Mouse (Mus musculus): ENCODE measurements at regions not wholly inside any gene's neighbourhood (a gene's known extent, or its start where the extent isn't known, plus 50 kb on each side); places are given as distances from the start of the nearest gene placed in this dataset.
"Not testable (repeated sequence)": the region's sequence is repeated elsewhere in the genome, so short reads cannot be mapped to it uniquely, and the experiment has no call there.

GRCm38 (mm10) chr2:146724924-146725555 is 130.6 kb upstream of the Kiz start:
- 36% methylated on average over 9 of the region's 9 CpGs for WGBS
- H3K9me3 ChIP-seq (ENCODE audit: control insufficient read depth): no peaks in the 10 kb centered on the region
- H3K36me3 ChIP-seq (ENCODE audit: control insufficient read depth, insufficient read depth): no peaks in the 10 kb centered on the region
- H3K4me2 ChIP-seq (replicated peaks; ENCODE audit: low read depth): no peak overlapping the region
- no peak overlapping the region for H3K9ac ChIP-seq (ENCODE audit: low read depth, low read length)
- H3K4me1 ChIP-seq (replicated peaks; ENCODE audit: control insufficient read depth, insufficient read depth, low read length): no peaks in the 10 kb centered on the region
- no peak for TF ChIP-seq CTCF (IDR thresholded peaks at IDR 0.05; ENCODE audit: low read depth)
- no peak overlapping the region for H3K4me3 ChIP-seq (ENCODE audit: low read depth, low read length)
- no peak overlapping the region for H3K27ac ChIP-seq (ENCODE audit: low read depth, low read length)
- ATAC-seq: no peak
- H3K27me3 ChIP-seq (replicated peaks; ENCODE audit: control insufficient read depth, insufficient read depth, low read length): no peaks in the 10 kb centered on the region

DNA sequence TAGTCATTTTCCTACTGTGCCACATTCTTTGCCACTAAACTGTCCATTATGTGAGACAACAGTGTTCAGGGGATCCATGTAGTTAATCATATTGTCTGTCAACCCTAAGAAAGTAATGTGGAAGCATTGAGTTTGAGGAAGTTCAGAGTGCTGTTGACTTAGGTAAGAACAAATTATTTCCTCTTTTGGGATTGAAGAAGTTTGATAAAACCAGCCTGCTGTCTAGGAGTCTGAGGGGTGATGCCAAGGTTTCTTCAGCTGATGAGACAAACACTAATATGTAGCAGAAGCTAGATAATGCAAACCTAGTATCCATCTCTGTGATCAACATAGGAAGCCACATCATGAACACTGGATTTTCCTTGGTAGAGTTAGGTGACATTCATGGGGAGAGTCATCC is 127.0 kb upstream of the Kiz start:
- Histone ChIP-seq H3K9me3 (ENCODE audit: control insufficient read depth) (no peaks in the 10 kb centered on the region), H3K9ac (ENCODE audit: low read depth, low read length) (no peak overlapping the region), H3K4me1 (replicated peaks; ENCODE audit: control insufficient read depth, insufficient read depth, low read length) (no peaks in the 10 kb centered on the region), H3K36me3 (ENCODE audit: control insufficient read depth, insufficient read depth) (no peaks in the 10 kb centered on the region), H3K27ac (ENCODE audit: low read depth, low read length) (no peak overlapping the region), H3K4me2 (replicated peaks; ENCODE audit: low read depth) (no peak overlapping the region), H3K4me3 (ENCODE audit: low read depth, low read length) (no peak overlapping the region), H3K27me3 (replicated peaks; ENCODE audit: control insufficient read depth, insufficient read depth, low read length) (no peaks in the 10 kb centered on the region)
- TF ChIP-seq CTCF (IDR thresholded peaks at IDR 0.05; ENCODE audit: low read depth): no peak
- ATAC-seq: no peak

GRCm38 (mm10) chr2:146731081-146731480 is 124.6 kb upstream of the Kiz start:
- no peak for TF ChIP-seq CTCF (IDR thresholded peaks at IDR 0.05; ENCODE audit: low read depth)
- no peak overlapping the region for H3K9ac ChIP-seq (ENCODE audit: low read depth, low read length)
- WGBS: 91% methylated on average over 3 of the region's 3 CpGs
- no peak overlapping the region for H3K27ac ChIP-seq (ENCODE audit: low read depth, low read length)
- no peak overlapping the region for H3K4me3 ChIP-seq (ENCODE audit: low read depth, low read length)
- H3K9me3 ChIP-seq (ENCODE audit: control insufficient read depth): no peaks in the 10 kb centered on the region
- no peak for ATAC-seq
- H3K4me1 ChIP-seq (replicated peaks; ENCODE audit: control insufficient read depth, insufficient read depth, low read length): no peaks in the 10 kb centered on the region
- H3K36me3 ChIP-seq (ENCODE audit: control insufficient read depth, insufficient read depth): no peaks in the 10 kb centered on the region
- no peak overlapping the region for H3K4me2 ChIP-seq (replicated peaks; ENCODE audit: low read depth)
- H3K27me3 ChIP-seq (replicated peaks; ENCODE audit: control insufficient read depth, insufficient read depth, low read length): no peaks in the 10 kb centered on the region

GRCm38 (mm10) chr2:146732891-146733290 is 122.8 kb upstream of the Kiz start:
- H3K4me2 ChIP-seq (replicated peaks; ENCODE audit: low read depth); H3K4me3 ChIP-seq (ENCODE audit: low read depth, low read length); H3K9ac ChIP-seq (ENCODE audit: low read depth, low read length); H3K4me1 ChIP-seq (replicated peaks; ENCODE audit: control insufficient read depth, insufficient read depth, low read length); ATAC-seq; H3K9me3 ChIP-seq (ENCODE audit: control insufficient read depth); H3K36me3 ChIP-seq (ENCODE audit: control insufficient read depth, insufficient read depth); H3K27ac ChIP-seq (ENCODE audit: low read depth, low read length); H3K27me3 ChIP-seq (replicated peaks; ENCODE audit: control insufficient read depth, insufficient read depth, low read length): not testable (repeated sequence)
- 80% methylated on average over 1 of the region's 2 CpGs for WGBS

DNA sequence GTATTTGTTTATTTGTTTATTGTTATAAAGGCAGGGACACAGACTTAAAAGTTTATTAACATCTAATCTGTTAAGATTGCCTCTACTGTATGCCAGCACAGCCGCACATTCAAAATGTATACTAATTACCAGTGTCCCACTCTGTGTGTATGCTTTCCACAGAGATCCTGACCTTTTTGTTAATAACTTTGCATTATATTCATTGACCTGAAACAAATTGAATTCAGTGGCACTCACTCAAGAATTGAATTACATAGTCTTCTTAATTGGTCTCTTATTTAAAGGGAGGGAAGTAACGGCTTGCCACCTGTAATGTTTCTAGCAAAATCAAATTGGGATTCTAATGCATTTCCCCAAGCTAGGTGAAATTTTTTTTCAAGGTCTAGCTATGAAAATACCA is 111.3 kb upstream of the Kiz start:
- Histone ChIP-seq H3K27me3 (replicated peaks; ENCODE audit: control insufficient read depth, insufficient read depth, low read length) (no peaks in the 10 kb centered on the region), H3K27ac (ENCODE audit: low read depth, low read length) (no peak overlapping the region), H3K4me2 (replicated peaks; ENCODE audit: low read depth) (no peak overlapping the region), H3K9ac (ENCODE audit: low read depth, low read length) (no peak overlapping the region), H3K36me3 (ENCODE audit: control insufficient read depth, insufficient read depth) (no peaks in the 10 kb centered on the region), H3K4me3 (ENCODE audit: low read depth, low read length) (no peak overlapping the region), H3K9me3 (ENCODE audit: control insufficient read depth) (no peaks in the 10 kb centered on the region), H3K4me1 (replicated peaks; ENCODE audit: control insufficient read depth, insufficient read depth, low read length) (no peaks in the 10 kb centered on the region)
- no peak for ATAC-seq
- no peak for TF ChIP-seq CTCF (IDR thresholded peaks at IDR 0.05; ENCODE audit: low read depth)
- 93% methylated on average over 2 of the region's 2 CpGs for WGBS

GRCm38 (mm10) chr2:146745012-146745682 is 110.5 kb upstream of the Kiz start:
- Histone ChIP-seq H3K27me3 (replicated peaks; ENCODE audit: control insufficient read depth, insufficient read depth, low read length) (no peaks in the 10 kb centered on the region), H3K4me2 (replicated peaks; ENCODE audit: low read depth) (peak overlapping the region; percentile 9), H3K4me3 (ENCODE audit: low read depth, low read length) (no peak overlapping the region), H3K36me3 (ENCODE audit: control insufficient read depth, insufficient read depth) (no peaks in the 10 kb centered on the region), H3K9ac (ENCODE audit: low read depth, low read length) (no peak overlapping the region), H3K9me3 (ENCODE audit: control insufficient read depth) (no peaks in the 10 kb centered on the region), H3K27ac (ENCODE audit: low read depth, low read length) (no peak overlapping the region), H3K4me1 (replicated peaks; ENCODE audit: control insufficient read depth, insufficient read depth, low read length) (no peaks in the 10 kb centered on the region)
- TF ChIP-seq CTCF (IDR thresholded peaks at IDR 0.05; ENCODE audit: low read depth): no peak
- 61% methylated on average over 18 of the region's 18 CpGs for WGBS
- ATAC-seq: no peak

Measured in intestine, postnatal 0 days (tissue).